Mouse (Mus musculus) midbrain, postnatal 0 days (tissue): Measurements from ENCODE around the gene Egflam. TPM values are rescaled to one million over a fixed set of nuclear protein-coding genes. Genes with fewer than 3 reads are reported as not detected.

Source experiments
- ATAC-seq: fragments of 200-750 bp; cut with Nextera tagmentation; 2 replicates; pipeline ENCODE4 v1.8.0; 2017; ENCODE audit warnings: moderate number of reproducible peaks, mild to moderate bottlenecking, moderate TSS enrichment, moderate library complexity; ENCODE audit not compliant: low FRiP score
- DNase-seq: peaks from one replicate; pipeline ENCODE4 v3.0.0-alpha.2; 2015; ENCODE audit warnings: low spot score
- H3K27ac ChIP-seq: fragments of 300-500 bp; sonication (generic); 2 replicates; pipeline ENCODE4 v1.5.1; 2014; ENCODE audit warnings: low read depth, mild to moderate bottlenecking, low read length, mixed read lengths
- H3K27me3 ChIP-seq: fragments of 300-500 bp; sonication (generic); 2 replicates; pipeline ENCODE4 v1.6.1; 2014; ENCODE audit warnings: low read length, control low read depth, mixed read lengths; ENCODE audit not compliant: insufficient read depth
- H3K36me3 ChIP-seq: fragments of 300-500 bp; sonication (generic); 2 replicates; pipeline ENCODE4 v1.6.1; 2014; ENCODE audit warnings: low read length, control low read depth, mixed read lengths; ENCODE audit not compliant: insufficient read depth
- H3K4me1 ChIP-seq: fragments of 300-500 bp; sonication (generic); 2 replicates; pipeline ENCODE4 v1.6.1; 2014; ENCODE audit warnings: mild to moderate bottlenecking, control low read depth, antibody characterized with exemption, low read length, mixed read lengths; ENCODE audit not compliant: insufficient read depth
- H3K4me2 ChIP-seq: fragments of 300-500 bp; sonication (generic); 2 replicates; pipeline ENCODE4 v1.6.1; 2014; ENCODE audit warnings: low read depth, mild to moderate bottlenecking, low read length, mixed read lengths; ENCODE audit not compliant: poor library complexity, severe bottlenecking
- H3K4me3 ChIP-seq: fragments of 300-500 bp; sonication (generic); 2 replicates; pipeline ENCODE4 v1.5.1; 2014; ENCODE audit warnings: low read depth, mild to moderate bottlenecking, low read length, moderate library complexity
- H3K9ac ChIP-seq: fragments of 300-500 bp; sonication (generic); replicated peaks from 2 replicates; pipeline ENCODE4 v1.6.1; 2014; ENCODE audit warnings: mild to moderate bottlenecking, low read length, moderate library complexity, mixed read lengths; ENCODE audit not compliant: poor library complexity, severe bottlenecking
- H3K9me3 ChIP-seq: fragments of 300-500 bp; sonication (generic); 2 replicates; pipeline ENCODE4 v1.6.1; 2016; ENCODE audit warnings: low read length, control low read depth
- CTCF ChIP-seq: IDR thresholded peaks from 2 replicates; pipeline ENCODE4 v1.5.1; 2016; ENCODE audit warnings: antibody characterized with exemption, mild to moderate bottlenecking
- WGBS: fragments of 180-500 bp; shearing (Covaris S2); extraction: QIAGEN DNeasy Blood & Tissue Kit; methylation state at CpG from one replicate; pipeline ENCODE4 v1.1.7; 2014; 5-methylcytosine and 5-hydroxymethylcytosine counted together
- polyA plus RNA-seq: library from polyadenylated mRNA; unstranded; fragments of >200 nt; fragmentation: Nextera tagmentation; extraction: Ambion mirVana; gene quantifications from 2 replicates; pipeline ENCODE4 v1.2.1, GENCODE M21; 2015
- total RNA-seq: library from RNA; depleted of rRNA; stranded (reverse); fragments of >200 nt; gene quantifications from 2 replicates; pipeline ENCODE4 v1.2.3, GENCODE M21; 2014

The Egflam gene
- total and polyA plus RNA-seq, 2 experiments from 2014 or later = 7.8 to 8.6 TPM

GRCm38 (mm10) chr15:7398609-7399540, 680 bp upstream of the Egflam start:
- H3K4me1 ChIP-seq = no peaks in the 10 kb centered on the region
- no peak overlapping the region for H3K27ac ChIP-seq
- ATAC-seq (peak; percentile 25; the same call in 1 of the 2 replicates), DNase-seq (no peak)
- H3K4me2 ChIP-seq = peak overlapping the region; percentile 99
- H3K9ac ChIP-seq = peak overlapping the region; percentile 56
- H3K36me3 ChIP-seq = no peaks in the 10 kb centered on the region
- H3K9me3 ChIP-seq = no peaks in the 10 kb centered on the region
- WGBS = 5% methylated on average over 17 of the region's 17 CpGs
- H3K4me3 ChIP-seq = peak overlapping the region; percentile 62
- peaks cover 9% of the 10 kb centered on the region; the same call in 1 of the 2 replicates for H3K27me3 ChIP-seq
- no peak for TF ChIP-seq CTCF

GRCm38 (mm10) chr15:7397446-7397817, 763 bp downstream of the Egflam start:
- no peak for TF ChIP-seq CTCF
- no peak for ATAC-seq
- Histone ChIP-seq H3K27me3 (peaks cover 9% of the 10 kb centered on the region; the same call in 1 of the 2 replicates), H3K4me2 (peak overlapping the region; percentile 99), H3K36me3 (no peaks in the 10 kb centered on the region), H3K9ac (peak overlapping the region; percentile 56; the same call in 1 of the 2 replicates), H3K4me3 (peak overlapping the region; percentile 62), H3K27ac (peak overlapping the region; percentile 12; the same call in 1 of the 2 replicates), H3K4me1 (no peaks in the 10 kb centered on the region), H3K9me3 (no peaks in the 10 kb centered on the region)
- WGBS = 2% methylated on average over 8 of the region's 8 CpGs
- no peak for DNase-seq

GRCm38 (mm10) chr15:7383349-7383748, 14.8 kb downstream of the Egflam start:
- Histone ChIP-seq H3K4me3 (no peak overlapping the region), H3K4me1 (no peaks in the 10 kb centered on the region), H3K27ac (no peak overlapping the region), H3K9me3 (no peaks in the 10 kb centered on the region), H3K9ac (no peak overlapping the region), H3K27me3 (no peaks in the 10 kb centered on the region), H3K4me2 (no peak overlapping the region), H3K36me3 (no peaks in the 10 kb centered on the region)
- no peak for DNase-seq
- ATAC-seq = no peak
- TF ChIP-seq CTCF = no peak
- WGBS = 86% methylated on average over 4 of the region's 4 CpGs

GRCm38 (mm10) chr15:7382457-7382856, 15.7 kb downstream of the Egflam start:
- Histone ChIP-seq H3K27me3 (no peaks in the 10 kb centered on the region), H3K4me2 (no peak overlapping the region), H3K9ac (no peak overlapping the region), H3K4me3 (no peak overlapping the region), H3K9me3 (no peaks in the 10 kb centered on the region), H3K4me1 (no peaks in the 10 kb centered on the region), H3K27ac (no peak overlapping the region), H3K36me3 (no peaks in the 10 kb centered on the region)
- ATAC-seq (no peak), DNase-seq (peak; percentile 24)
- no peak for TF ChIP-seq CTCF
- 77% methylated on average over 10 of the region's 10 CpGs for WGBS

- DNase-seq (no peak), ATAC-seq (no peak)
- no peaks in the 10 kb centered on the region for H3K36me3 ChIP-seq
- TF ChIP-seq CTCF = no peak
- H3K9ac ChIP-seq = no peak overlapping the region
- no peak overlapping the region for H3K27ac ChIP-seq
- H3K4me1 ChIP-seq = no peaks in the 10 kb centered on the region
- H3K27me3 ChIP-seq = no peaks in the 10 kb centered on the region
- whole genome bisulfite sequencing = 80% methylated on average over 1 of the region's 1 CpGs
- H3K9me3 ChIP-seq = no peaks in the 10 kb centered on the region
- no peak overlapping the region for H3K4me3 ChIP-seq
- H3K4me2 ChIP-seq = no peak overlapping the region
Observed at GRCm38 (mm10) chr15:7352635-7353051, 45.6 kb downstream of the Egflam start.

- H3K9me3 ChIP-seq = no peaks in the 10 kb centered on the region
- TF ChIP-seq CTCF = no peak
- ATAC-seq = peak; percentile 34; the same call in 1 of the 2 replicates
- no peak overlapping the region for H3K9ac ChIP-seq
- H3K4me1 ChIP-seq = no peaks in the 10 kb centered on the region
- H3K27ac ChIP-seq = no peak overlapping the region
- no peak overlapping the region for H3K4me3 ChIP-seq
- WGBS = 36% methylated on average over 5 of the region's 5 CpGs
- no peaks in the 10 kb centered on the region for H3K27me3 ChIP-seq
- DNase-seq = no peak
- H3K4me2 ChIP-seq = no peak overlapping the region
- H3K36me3 ChIP-seq = no peaks in the 10 kb centered on the region
Observed at GRCm38 (mm10) chr15:7340703-7341309, 57.4 kb downstream of the Egflam start.
